Mouse (Mus musculus): ENCODE measurements around the gene Pygo2. TPM values are rescaled to one million over a fixed set of nuclear protein-coding genes. Genes with fewer than 3 reads are reported as not detected.
A peak's percentile ranks its signal among the peaks of the same experiment; 100 is the strongest.

Gene Pygo2
- polyA plus RNA-seq, 1 experiment from 2014 or later = 51.3 TPM

DNA sequence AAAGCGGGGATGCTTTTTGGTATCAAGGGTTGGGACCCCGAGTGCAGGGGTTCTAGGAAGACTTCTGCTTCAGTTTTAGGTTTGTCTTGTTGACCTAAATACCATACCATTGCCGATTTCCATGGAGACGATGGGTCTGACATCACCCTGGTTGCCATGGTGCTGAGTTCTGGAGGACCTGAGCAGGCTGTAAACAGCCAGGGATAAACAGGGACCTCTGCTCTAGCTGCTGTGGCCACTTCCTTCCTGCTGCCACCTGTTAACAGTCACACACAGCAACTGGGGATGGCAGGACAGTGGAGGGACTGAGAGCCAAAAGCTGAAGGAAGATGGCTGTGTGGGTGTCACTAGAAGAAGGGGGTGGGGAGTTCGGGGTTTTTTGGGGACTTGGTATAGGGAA is 7.3 kb downstream of the Pygo2 start:
- no peak for ATAC-seq (ENCODE audit: insufficient number of reproducible peaks, low FRiP score, low TSS enrichment, low read depth)

DNA sequence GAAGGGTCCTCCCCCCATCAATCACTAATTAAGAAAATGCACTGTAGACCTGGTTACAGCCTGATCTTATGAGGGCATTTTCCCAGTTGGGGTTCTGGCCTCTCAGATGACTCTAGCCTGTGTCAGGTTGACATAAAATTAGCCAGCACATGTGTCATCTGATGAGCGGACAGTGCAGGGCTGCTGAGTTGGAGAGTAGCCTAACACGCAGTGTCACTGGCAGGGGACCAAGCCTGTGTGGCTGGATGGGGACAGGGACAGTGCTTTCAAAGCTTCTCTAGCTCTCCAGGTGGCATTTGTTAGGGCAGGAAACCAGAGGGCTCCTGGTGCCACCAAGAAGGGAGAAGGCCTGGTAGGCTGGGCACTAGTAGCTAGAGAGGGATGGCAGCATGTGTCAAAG is 10.7 kb downstream of the Pygo2 start:
- no peaks in the 10 kb centered on the region for H3K9me3 ChIP-seq (replicated peaks)
- ATAC-seq (ENCODE audit: insufficient number of reproducible peaks, low FRiP score, low TSS enrichment, low read depth) = no peak
- H3K27ac ChIP-seq (replicated peaks) = no peak overlapping the region
- H3K4me1 ChIP-seq = peaks cover 11% of the 10 kb centered on the region
- H3K36me3 ChIP-seq = peaks cover 16% of the 10 kb centered on the region
- WGBS = 93% methylated on average over 2 of the region's 2 CpGs
- no peak overlapping the region for H3K4me3 ChIP-seq (replicated peaks)
- no peak overlapping the region for H3K4me2 ChIP-seq (replicated peaks)
- H3K27me3 ChIP-seq = no peaks in the 10 kb centered on the region
- no peak overlapping the region for H3K9ac ChIP-seq

More for the DNA sequence above, 7.3 kb downstream of the Pygo2 start:
- Histone ChIP-seq H3K36me3 (peaks cover 25% of the 10 kb centered on the region), H3K4me2 (replicated peaks) (peak overlapping the region; percentile 57), H3K9ac (peak overlapping the region; percentile 57), H3K27me3 (no peaks in the 10 kb centered on the region), H3K4me3 (replicated peaks) (peak overlapping the region; percentile 52), H3K4me1 (peaks cover 22% of the 10 kb centered on the region), H3K27ac (replicated peaks) (peak overlapping the region; percentile 70), H3K9me3 (replicated peaks) (no peaks in the 10 kb centered on the region)
- WGBS = 30% methylated on average over 5 of the region's 5 CpGs

DNA sequence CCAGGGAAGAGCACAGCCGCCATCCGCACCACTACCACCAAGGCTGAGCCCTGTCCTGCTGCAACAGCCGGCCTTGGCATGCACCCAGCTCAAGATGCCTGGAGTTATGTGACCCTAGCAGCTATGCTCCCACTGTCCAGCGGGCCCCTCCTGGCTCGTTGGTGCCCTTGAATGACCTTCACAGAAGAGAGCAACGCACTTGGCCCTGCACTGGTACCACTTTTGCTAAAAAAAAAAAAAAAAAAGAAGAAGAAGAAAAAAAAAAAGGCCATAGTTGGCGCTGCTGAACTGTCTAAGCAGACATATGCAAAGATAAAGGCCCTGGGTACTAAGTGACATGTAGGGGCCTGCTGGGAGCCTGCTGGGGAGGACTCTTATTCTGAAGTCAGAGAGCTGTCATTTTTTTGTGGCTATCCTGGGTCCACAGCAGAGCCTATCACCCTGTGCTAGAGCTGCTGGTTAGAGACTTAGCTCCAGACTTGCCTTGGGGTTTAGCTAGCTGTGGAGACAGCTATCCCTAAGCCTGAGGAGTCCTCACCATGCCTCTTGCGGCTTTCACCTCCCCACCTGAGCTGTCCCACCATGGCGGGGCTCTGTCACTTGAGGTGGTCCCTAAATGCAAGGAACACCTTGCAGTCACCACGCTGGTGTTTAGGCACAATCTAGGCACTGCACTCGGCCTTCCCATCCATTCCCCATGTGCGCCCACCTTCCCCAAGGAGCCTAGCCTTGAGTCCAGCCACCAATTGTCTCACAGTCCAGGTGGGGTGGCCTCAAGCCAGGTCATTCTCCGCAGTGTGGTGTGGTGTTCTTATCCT is 18.9 kb downstream of the Pygo2 start:
- peak; percentile 24; the same call in 1 of the 2 replicates for ATAC-seq (ENCODE audit: insufficient number of reproducible peaks, low FRiP score, low TSS enrichment, low read depth)
- no peak overlapping the region for H3K9ac ChIP-seq
- H3K27me3 ChIP-seq = no peaks in the 10 kb centered on the region
- 53% methylated on average over 13 of the region's 13 CpGs for WGBS
- H3K4me1 ChIP-seq = peaks cover 11% of the 10 kb centered on the region
- peaks cover 28% of the 10 kb centered on the region for H3K36me3 ChIP-seq
- H3K4me2 ChIP-seq (replicated peaks) = no peak overlapping the region
- H3K27ac ChIP-seq (replicated peaks) = no peak overlapping the region; the same call in 1 of the 2 replicates
- no peaks in the 10 kb centered on the region for H3K9me3 ChIP-seq (replicated peaks)
- no peak overlapping the region for H3K4me3 ChIP-seq (replicated peaks)

DNA sequence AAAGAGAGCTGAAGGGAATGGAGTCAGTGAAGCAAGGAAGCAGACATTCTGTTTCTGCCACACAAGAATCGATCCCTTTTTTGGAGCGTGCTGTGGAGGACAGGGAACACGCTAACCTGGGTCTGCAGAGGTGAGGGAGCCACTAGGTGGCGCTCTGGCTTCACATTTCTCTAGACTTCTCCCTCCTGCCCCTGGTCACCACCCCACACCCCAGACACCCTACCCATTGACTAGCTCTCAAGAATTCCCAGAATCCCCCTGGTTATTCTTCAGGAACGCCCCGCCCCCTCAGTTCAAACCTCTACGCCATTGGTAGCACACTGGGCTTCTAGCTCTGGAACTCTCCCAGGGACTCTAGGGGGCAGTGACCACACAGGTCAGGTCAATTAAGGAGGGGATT is 19.5 kb downstream of the Pygo2 start:
- H3K4me3 ChIP-seq (replicated peaks) = no peak overlapping the region
- H3K27ac ChIP-seq (replicated peaks) = no peak overlapping the region
- H3K27me3 ChIP-seq = no peaks in the 10 kb centered on the region
- peak; percentile 56; the same call in 1 of the 2 replicates for ATAC-seq (ENCODE audit: insufficient number of reproducible peaks, low FRiP score, low TSS enrichment, low read depth)
- no peaks in the 10 kb centered on the region for H3K9me3 ChIP-seq (replicated peaks)
- WGBS = 48% methylated on average over 7 of the region's 7 CpGs
- H3K36me3 ChIP-seq = peaks cover 22% of the 10 kb centered on the region
- H3K9ac ChIP-seq = no peak overlapping the region
- peaks cover 11% of the 10 kb centered on the region for H3K4me1 ChIP-seq
- no peak overlapping the region for H3K4me2 ChIP-seq (replicated peaks)

DNA sequence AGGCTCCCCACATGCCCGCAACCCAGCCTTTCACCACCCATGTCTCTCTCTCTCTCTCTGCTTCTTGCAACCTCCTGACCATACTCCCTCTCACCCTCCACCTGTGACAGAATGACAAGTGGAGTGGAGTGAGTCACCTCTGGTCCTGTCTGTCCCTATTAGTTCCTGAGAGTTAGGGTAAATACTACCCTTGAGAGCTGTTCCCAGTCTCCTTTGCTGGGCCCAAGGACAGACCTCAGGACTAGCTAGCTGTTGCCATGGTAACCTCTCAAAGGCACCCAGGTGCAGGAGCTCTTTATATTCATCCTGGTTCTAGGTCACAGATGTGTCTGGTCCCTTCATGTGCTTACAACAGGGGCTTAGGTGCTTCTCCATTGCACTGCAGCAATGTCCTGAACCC is 21.9 kb downstream of the Pygo2 start:
- Histone ChIP-seq H3K4me1 (peaks cover 13% of the 10 kb centered on the region), H3K4me3 (replicated peaks) (no peak overlapping the region), H3K9ac (no peak overlapping the region), H3K36me3 (peaks cover 5% of the 10 kb centered on the region; the same call in 1 of the 2 replicates), H3K4me2 (replicated peaks) (no peak overlapping the region), H3K27me3 (no peaks in the 10 kb centered on the region), H3K27ac (replicated peaks) (no peak overlapping the region), H3K9me3 (replicated peaks) (no peaks in the 10 kb centered on the region)
- ATAC-seq (ENCODE audit: insufficient number of reproducible peaks, low FRiP score, low TSS enrichment, low read depth) = no peak
- 86% methylated on average over 1 of the region's 1 CpGs for WGBS

DNA sequence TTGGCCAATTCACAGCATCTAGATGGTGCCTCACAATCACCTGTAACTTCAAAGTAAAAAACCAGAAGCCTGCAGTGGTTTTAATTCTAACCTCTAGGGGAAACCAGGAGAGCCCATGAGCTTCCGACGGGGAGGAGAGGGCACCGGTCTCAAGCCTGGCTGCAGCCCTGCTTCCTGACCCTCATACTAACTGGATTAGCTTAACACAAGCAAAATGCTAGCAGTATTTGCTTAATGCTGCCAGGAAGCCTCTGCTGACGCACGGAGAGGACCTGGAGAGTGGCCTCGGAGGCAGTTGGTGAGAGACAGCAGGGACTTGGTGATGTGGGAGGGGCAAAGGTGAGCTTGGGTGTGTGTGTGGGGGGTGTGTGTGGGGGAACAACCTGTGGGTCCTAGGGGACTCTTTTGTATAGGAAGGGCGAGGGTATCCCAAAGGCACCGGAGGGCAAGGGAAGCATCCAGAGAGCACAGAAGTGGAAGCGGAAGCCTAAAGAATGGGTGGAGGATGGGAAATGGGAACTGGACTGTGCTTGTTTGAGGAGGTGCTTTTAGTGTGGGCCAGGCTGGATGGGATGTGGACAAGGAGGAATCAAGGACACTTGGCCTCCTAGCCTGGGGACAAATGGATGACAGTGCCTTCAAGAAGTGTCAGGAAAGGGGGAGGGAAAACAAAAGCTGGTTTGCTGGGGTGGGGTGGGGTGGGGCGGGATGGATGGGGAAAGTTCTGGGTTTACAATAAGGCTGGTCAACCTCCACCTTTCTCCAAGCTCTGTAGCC is 24.6 kb downstream of the Pygo2 start, which contains the start of gene Pmvk:
Pmvk (plus strand) TSS at position 141 of the 777 bp plus-strand sequence.
- 57% methylated on average over 10 of the region's 10 CpGs for whole genome bisulfite sequencing
- no peak within 1 kb of the TSS for H3K27ac ChIP-seq (replicated peaks)
- no peak within 1 kb of the TSS for H3K9ac ChIP-seq
- H3K36me3 ChIP-seq = no peaks in the 10 kb centered on the region
- H3K4me1 ChIP-seq = peaks cover 16% of the 10 kb centered on the region
- H3K4me3 ChIP-seq (replicated peaks) = no peak within 1 kb of the TSS
- no peaks in the 10 kb centered on the region for H3K9me3 ChIP-seq (replicated peaks)
- no peaks in the 10 kb centered on the region for H3K27me3 ChIP-seq
- H3K4me2 ChIP-seq (replicated peaks) = no peak within 1 kb of the TSS
- ATAC-seq (ENCODE audit: insufficient number of reproducible peaks, low FRiP score, low TSS enrichment, low read depth) = no peak

DNA sequence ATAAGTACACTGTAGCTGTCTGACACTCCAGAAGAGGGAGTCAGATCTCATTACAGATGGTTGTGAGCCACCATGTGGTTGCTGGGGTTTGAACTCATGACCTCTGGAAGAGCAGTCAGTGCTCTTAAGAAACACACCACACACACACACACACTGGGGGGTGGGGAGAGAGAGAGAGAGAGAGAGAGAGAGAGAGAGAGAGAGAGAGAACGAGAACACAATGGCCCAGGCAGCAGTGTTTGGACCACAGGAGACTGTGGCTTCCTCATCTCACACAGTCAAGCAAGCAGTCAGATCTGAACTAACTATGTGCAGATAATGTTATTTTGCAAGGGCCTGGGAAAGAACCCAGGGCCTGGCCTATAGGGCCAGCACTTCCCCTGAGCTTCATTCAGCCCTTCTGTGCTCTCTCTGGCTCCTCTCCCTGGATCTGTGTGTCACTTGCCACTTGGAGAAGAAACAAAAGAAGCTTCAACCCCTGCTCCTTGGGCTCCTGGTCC is 25.8 kb downstream of the Pygo2 start:
- 67% methylated on average over 1 of the region's 1 CpGs for WGBS
- H3K4me3 ChIP-seq (replicated peaks) = no peak overlapping the region
- ATAC-seq (ENCODE audit: insufficient number of reproducible peaks, low FRiP score, low TSS enrichment, low read depth) = no peak
- H3K4me1 ChIP-seq = peaks cover 19% of the 10 kb centered on the region
- no peak overlapping the region for H3K27ac ChIP-seq (replicated peaks)
- H3K9ac ChIP-seq = no peak overlapping the region
- H3K9me3 ChIP-seq (replicated peaks) = no peaks in the 10 kb centered on the region
- no peaks in the 10 kb centered on the region for H3K36me3 ChIP-seq
- no peaks in the 10 kb centered on the region for H3K27me3 ChIP-seq
- no peak overlapping the region for H3K4me2 ChIP-seq (replicated peaks)

DNA sequence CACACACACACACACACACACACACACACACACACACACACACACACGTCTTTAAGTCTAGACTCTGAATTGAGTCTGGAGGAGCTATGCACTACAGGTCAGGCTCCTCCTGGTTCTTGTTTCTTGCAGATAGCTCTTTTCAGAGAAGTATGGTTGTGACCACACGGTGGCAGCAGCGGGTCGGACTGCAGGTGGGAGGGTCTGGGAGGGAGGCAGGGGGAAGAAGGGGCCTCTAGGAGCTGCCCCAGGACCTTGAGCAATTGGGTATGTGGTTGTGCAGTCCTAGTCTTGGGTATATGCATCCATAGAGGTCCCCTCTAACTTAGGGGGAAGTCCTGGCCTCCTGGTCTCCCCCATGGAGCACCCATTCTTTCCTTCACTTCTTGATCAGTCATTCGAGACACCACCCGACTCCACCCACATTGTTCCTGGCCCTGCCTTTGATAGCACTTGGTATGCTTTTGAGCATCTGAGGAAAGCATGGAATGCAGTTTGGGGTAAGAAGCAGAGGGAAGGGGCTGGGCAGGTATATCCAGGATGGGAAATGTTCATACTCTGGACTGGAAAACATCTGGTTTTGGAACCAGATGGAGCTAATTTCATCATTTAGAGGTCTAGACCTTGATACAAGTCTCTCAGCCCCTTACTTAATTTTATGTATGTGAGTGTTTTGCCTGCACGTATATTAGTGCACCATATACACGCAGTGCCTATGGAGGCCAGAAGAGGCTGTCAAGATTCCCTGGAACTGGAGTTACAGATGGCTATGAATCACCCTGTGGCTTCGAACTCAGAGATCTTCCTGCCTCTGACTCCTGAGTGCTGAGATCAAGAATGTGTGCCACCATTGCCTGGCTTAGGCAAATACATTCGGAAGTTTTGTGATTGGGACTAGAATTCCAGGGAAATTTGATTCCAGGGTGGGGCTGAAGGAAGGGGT is 27.0 kb downstream of the Pygo2 start:
- H3K36me3 ChIP-seq = no peaks in the 10 kb centered on the region
- no peak overlapping the region for H3K27ac ChIP-seq (replicated peaks)
- H3K4me2 ChIP-seq (replicated peaks) = no peak overlapping the region
- no peaks in the 10 kb centered on the region for H3K9me3 ChIP-seq (replicated peaks)
- peaks cover 19% of the 10 kb centered on the region for H3K4me1 ChIP-seq
- H3K27me3 ChIP-seq = no peaks in the 10 kb centered on the region
- H3K9ac ChIP-seq = no peak overlapping the region
- no peak overlapping the region for H3K4me3 ChIP-seq (replicated peaks)
- 30% methylated on average over 10 of the region's 10 CpGs for WGBS
- peak; percentile 35; the same call in 1 of the 2 replicates for ATAC-seq (ENCODE audit: insufficient number of reproducible peaks, low FRiP score, low TSS enrichment, low read depth)

DNA sequence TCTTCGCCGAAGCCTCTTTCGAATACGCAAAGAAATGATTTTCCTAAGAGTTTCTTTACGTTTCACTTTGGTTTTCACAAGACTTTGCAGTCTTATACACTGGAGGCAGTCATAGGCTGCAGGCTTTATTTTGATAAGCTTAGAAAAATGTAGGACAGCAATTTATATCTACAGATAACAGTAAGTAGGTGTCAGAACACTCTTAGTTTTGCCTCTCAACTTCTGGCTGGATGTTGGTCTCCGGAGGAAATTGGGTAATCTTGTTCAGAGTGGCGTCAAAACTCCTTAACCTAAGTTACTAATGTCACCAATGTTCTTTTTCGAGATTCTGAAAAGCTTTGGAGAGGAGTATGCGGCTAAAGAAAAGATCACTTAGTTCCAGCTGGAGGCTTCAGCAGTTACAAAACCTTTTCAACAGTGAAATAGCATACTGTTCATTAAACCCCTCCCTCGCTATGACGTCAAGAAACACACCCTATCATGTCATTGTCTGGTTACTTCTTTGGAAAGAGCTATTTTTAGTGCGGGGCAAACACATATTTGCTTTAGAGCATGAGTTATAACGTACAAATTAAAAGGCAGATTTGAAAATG is 28.5 kb downstream of the Pygo2 start:
- H3K9me3 ChIP-seq (replicated peaks) = no peaks in the 10 kb centered on the region
- H3K27me3 ChIP-seq = no peaks in the 10 kb centered on the region
- peak overlapping the region; percentile 63; the same call in 1 of the 2 replicates for H3K27ac ChIP-seq (replicated peaks)
- peaks cover 19% of the 10 kb centered on the region for H3K4me1 ChIP-seq
- peak overlapping the region; percentile 59 for H3K4me2 ChIP-seq (replicated peaks)
- H3K9ac ChIP-seq = no peak overlapping the region
- 44% methylated on average over 13 of the region's 13 CpGs for WGBS
- peak overlapping the region; percentile 66 for H3K4me3 ChIP-seq (replicated peaks)
- no peak for ATAC-seq (ENCODE audit: insufficient number of reproducible peaks, low FRiP score, low TSS enrichment, low read depth)
- no peaks in the 10 kb centered on the region for H3K36me3 ChIP-seq
